ENCODE assay signal across 14 mouse cellular contexts in the genomic region with DNA sequence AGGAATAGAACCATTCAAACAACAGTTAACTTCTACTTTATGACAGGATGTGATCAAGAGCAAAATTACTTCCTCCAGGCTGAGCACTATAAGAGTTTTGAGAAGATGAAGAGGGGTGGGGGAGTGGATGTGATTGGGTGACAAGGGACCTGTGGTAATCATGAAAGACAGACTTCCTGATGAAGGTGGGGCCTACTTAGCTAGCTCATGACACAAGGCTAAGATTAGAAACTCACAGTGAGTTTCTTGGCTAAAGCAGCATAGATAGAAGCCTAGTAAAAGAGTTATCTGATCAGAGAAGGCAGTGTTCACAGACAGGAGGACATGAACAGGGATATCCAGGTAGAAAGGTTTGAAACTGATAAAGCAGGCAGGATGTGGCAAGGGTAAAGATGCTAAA. TPM values are rescaled to one million over a fixed set of nuclear protein-coding genes. Genes with fewer than 3 reads are reported as not detected.
DNase-seq lines count a peak whose midpoint lies in the region; ATAC-seq and TF ChIP-seq lines count a peak whose summit lies in the region.
"Had no signal": no experiment of that assay in that cellular context is flagged by ENCODE, and none has a peak within 500 bp of the region (broad histone marks: within the 10 kb centered on the region; RNA-seq: fewer than 3 reads in every experiment).

No protein-coding gene starts in this region.

- peak; percentile 52 for DNase-seq in G1E (ENCODE audit: low spot score)
- DNase-seq in c-Kit-positive CD71-positive TER-119-positive erythroid progenitor cells, embryonic 14.5 days (ENCODE audit: low spot score), result peak; percentile 62
- DNase-seq in liver, embryonic 13.5 days, result peak; percentile 48
- peak; percentile 54 for DNase-seq in thymus, adult 2 months
- no peak for DNase-seq in layer of hippocampus, adult 9-11 months
- DNase-seq in kidney, adult 2 months, result no peak
- DNase-seq: adrenal gland, postnatal 36 days; cerebellum, postnatal 25 days; gastrocnemius, postnatal 14 days; kidney, adult 9 months; lung, adult 18-20 months had no signal

- H3K36me3 ChIP-seq in G1E (replicated peaks), result peaks cover 75% of the 10 kb centered on the region
- peaks cover 58% of the 10 kb centered on the region for H3K36me3 ChIP-seq in liver, embryonic 13.5 days
- peaks cover 40% of the 10 kb centered on the region for H3K36me3 ChIP-seq in thymus, adult 2 months (ENCODE audit: control insufficient read depth, insufficient read depth, low read length)
- peaks cover 27% of the 10 kb centered on the region for H3K36me3 ChIP-seq in forebrain, embryonic 16.5 days (ENCODE audit: control insufficient read depth, insufficient read depth)
- H3K36me3 ChIP-seq in kidney, adult 2 months (ENCODE audit: control insufficient read depth, insufficient read depth, low read length), result peaks cover 13% of the 10 kb centered on the region

- ATAC-seq in G1E (ENCODE audit: extremely low read depth, insufficient number of reproducible peaks, low FRiP score, poor library complexity, severe bottlenecking), result peak; percentile 93
- peak; percentile 96 for ATAC-seq in liver, embryonic 13.5 days (ENCODE audit: low read depth)
- no peak for ATAC-seq in forebrain, embryonic 16.5 days
- ATAC-seq: midbrain, embryonic 15.5 days; Patski had no signal

- no peaks in the 10 kb centered on the region for H3K9me3 ChIP-seq in G1E (replicated peaks)
- no peaks in the 10 kb centered on the region for H3K9me3 ChIP-seq in liver, embryonic 13.5 days (replicated peaks)
- H3K9me3 ChIP-seq in forebrain, embryonic 16.5 days (ENCODE audit: control insufficient read depth, low read length), result no peaks in the 10 kb centered on the region
- H3K9me3 ChIP-seq: midbrain, embryonic 15.5 days had no signal

- H3K4me3 ChIP-seq in G1E (ENCODE audit: low read depth, low read length), result no peak overlapping the region
- H3K4me3 ChIP-seq in liver, embryonic 13.5 days (replicated peaks), result no peak overlapping the region
- H3K4me3 ChIP-seq in thymus, adult 2 months (ENCODE audit: control insufficient read depth, insufficient read depth, low read length), result no peak overlapping the region
- H3K4me3 ChIP-seq in forebrain, embryonic 16.5 days (replicated peaks; ENCODE audit: low read length), result no peak overlapping the region
- H3K4me3 ChIP-seq in kidney, adult 2 months (ENCODE audit: insufficient read depth, low read depth, low read length), result no peak overlapping the region
- H3K4me3 ChIP-seq: midbrain, embryonic 15.5 days had no signal

- no peak for TF ChIP-seq POLR2A in thymus, adult 2 months (IDR thresholded peaks at IDR 0.05; ENCODE audit: control insufficient read depth, extremely low read depth, insufficient read depth, low read length, poor library complexity)
- TF ChIP-seq POLR2A in kidney, adult 2 months (IDR thresholded peaks at IDR 0.05; ENCODE audit: low read depth, low read length), result no peak

- 0 out of 2 replicates have a peak overlapping the region, but pooled peaks have one; percentile 1 for H3K9ac ChIP-seq in liver, embryonic 13.5 days
- H3K9ac ChIP-seq in forebrain, embryonic 16.5 days (replicated peaks; ENCODE audit: low read depth, low read length), result no peak overlapping the region
- H3K9ac ChIP-seq: midbrain, embryonic 15.5 days had no signal

- peaks cover 44% of the 10 kb centered on the region for H3K4me1 ChIP-seq in G1E (ENCODE audit: insufficient read depth, low read depth, low read length)
- H3K4me1 ChIP-seq in liver, embryonic 13.5 days (replicated peaks), result peaks cover 24% of the 10 kb centered on the region
- peaks cover 2% of the 10 kb centered on the region for H3K4me1 ChIP-seq in thymus, adult 2 months (replicated peaks; ENCODE audit: control insufficient read depth, insufficient read depth, low read length)
- H3K4me1 ChIP-seq in forebrain, embryonic 16.5 days (replicated peaks; ENCODE audit: control insufficient read depth, insufficient read depth, low read length), result no peaks in the 10 kb centered on the region
- H3K4me1 ChIP-seq in kidney, adult 2 months (ENCODE audit: control insufficient read depth, insufficient read depth, low read length), result no peaks in the 10 kb centered on the region
- H3K4me1 ChIP-seq: midbrain, embryonic 15.5 days had no signal

- peak overlapping the region; percentile 82 for H3K27ac ChIP-seq in liver, embryonic 13.5 days
- H3K27ac ChIP-seq in thymus, adult 2 months (ENCODE audit: control insufficient read depth, insufficient read depth, low read length), result peak overlapping the region; percentile 83
- no peak overlapping the region for H3K27ac ChIP-seq in forebrain, embryonic 16.5 days (ENCODE audit: low read length)
- H3K27ac ChIP-seq in kidney, adult 2 months (ENCODE audit: insufficient read depth, low read depth, low read length), result no peak overlapping the region
- H3K27ac ChIP-seq: midbrain, embryonic 15.5 days had no signal

- H3K4me2 ChIP-seq in liver, embryonic 13.5 days, result 0 out of 2 replicates have a peak overlapping the region, but pooled peaks have one; percentile 4
- H3K4me2 ChIP-seq in forebrain, embryonic 16.5 days (ENCODE audit: low read length), result no peak overlapping the region
- H3K4me2 ChIP-seq: midbrain, embryonic 15.5 days had no signal

- TF ChIP-seq CTCF in G1E (IDR thresholded peaks at IDR 0.05; ENCODE audit: low read depth, low read length), result no peak
- no peak for TF ChIP-seq CTCF in thymus, adult 2 months (IDR thresholded peaks at IDR 0.05; ENCODE audit: borderline replicate concordance, control insufficient read depth, extremely low read depth, insufficient read depth, low read length, poor library complexity)
- TF ChIP-seq CTCF in kidney, adult 2 months (conservative IDR thresholded peaks at IDR 0.05; ENCODE audit: insufficient read depth, insufficient read length, low read depth, low read length), result no peak

- no peaks in the 10 kb centered on the region for H3K27me3 ChIP-seq in G1E (ENCODE audit: insufficient read depth, low read length)
- no peaks in the 10 kb centered on the region for H3K27me3 ChIP-seq in liver, embryonic 13.5 days
- no peaks in the 10 kb centered on the region for H3K27me3 ChIP-seq in thymus, adult 2 months (ENCODE audit: control insufficient read depth, insufficient read depth, low read length)
- no peaks in the 10 kb centered on the region for H3K27me3 ChIP-seq in forebrain, embryonic 16.5 days (replicated peaks; ENCODE audit: control insufficient read depth, insufficient read depth, low read length)
- H3K27me3 ChIP-seq in kidney, adult 2 months (replicated peaks; ENCODE audit: control insufficient read depth, insufficient read depth, low read length), result no peaks in the 10 kb centered on the region
- H3K27me3 ChIP-seq: midbrain, embryonic 15.5 days; Patski had no signal

RNA-seq across cellular contexts. Expression of gene Arl2bp, which starts 32.2 kb away (rescaled TPM):
- 93.0 and 123 TPM in 2 replicates for total RNA-seq in G1E (2014; fragmentation: Nextera tagmentation)
- 156 and 180 TPM in 2 replicates for total RNA-seq in G1E (2017)
- polyA plus RNA-seq in G1E (2012), result 71.6 and 104 TPM in 2 replicates
- 37.2 and 38.2 TPM in 2 replicates for polyA plus RNA-seq in liver, embryonic 13.5 days (2015; fragmentation: Nextera tagmentation; extraction: Ambion mirVana)
- polyA plus RNA-seq in thymus, adult 2 months (2012; rRNA removed), result 76.7 and 78.9 TPM in 2 replicates
- 180 TPM in 2 replicates for polyA plus RNA-seq in forebrain, embryonic 16.5 days (2015; fragmentation: Nextera tagmentation; extraction: Ambion mirVana)
- 76.2 and 77.2 TPM in 2 replicates for polyA plus RNA-seq in kidney, adult 2 months (2012; rRNA removed)

RNA-seq across cellular contexts. Expression of gene Fam192a, which starts 32.4 kb away (rescaled TPM):
- total RNA-seq in G1E (2014; fragmentation: Nextera tagmentation) (53.3 and 65.7 TPM in 2 replicates), G1E (2017) (81.1 and 103 TPM in 2 replicates)
- polyA plus RNA-seq in G1E (2012), result 103 and 122 TPM in 2 replicates
- 36.8 and 47.6 TPM in 2 replicates for polyA plus RNA-seq in liver, embryonic 13.5 days (2015; fragmentation: Nextera tagmentation; extraction: Ambion mirVana)
- polyA plus RNA-seq in thymus, adult 2 months (2012; rRNA removed), result 28.3 and 31.5 TPM in 2 replicates
- 105 and 115 TPM in 2 replicates for polyA plus RNA-seq in forebrain, embryonic 16.5 days (2015; fragmentation: Nextera tagmentation; extraction: Ambion mirVana)
- polyA plus RNA-seq in kidney, adult 2 months (2012; rRNA removed), result 18.2 and 20.9 TPM in 2 replicates

RNA-seq across cellular contexts. Expression of gene Rspry1, which starts 32.5 kb away (rescaled TPM):
- total RNA-seq in G1E (2014; fragmentation: Nextera tagmentation) (136 and 144 TPM in 2 replicates), G1E (2017) (114 and 123 TPM in 2 replicates)
- polyA plus RNA-seq in G1E (2012), result 12.0 and 14.9 TPM in 2 replicates
- 18.1 and 20.3 TPM in 2 replicates for polyA plus RNA-seq in liver, embryonic 13.5 days (2015; fragmentation: Nextera tagmentation; extraction: Ambion mirVana)
- 13.6 and 14.9 TPM in 2 replicates for polyA plus RNA-seq in thymus, adult 2 months (2012; rRNA removed)
- 50.8 and 54.5 TPM in 2 replicates for polyA plus RNA-seq in forebrain, embryonic 16.5 days (2015; fragmentation: Nextera tagmentation; extraction: Ambion mirVana)
- 11.5 TPM in 2 replicates for polyA plus RNA-seq in kidney, adult 2 months (2012; rRNA removed)

Comparison
In these comparisons a context has a peak if more than half of its experiments do, and no peak if none do; other contexts are left out.
1. DNase-seq: peak in G1E (single experiment), c-Kit-positive CD71-positive TER-119-positive erythroid progenitor cells, embryonic 14.5 days (single experiment), liver, embryonic 13.5 days (single experiment) and thymus, adult 2 months (single experiment); none in layer of hippocampus, adult 9-11 months (single experiment) and kidney, adult 2 months (single experiment).
2. H3K27ac ChIP-seq: peak in liver, embryonic 13.5 days (single experiment) and thymus, adult 2 months (single experiment); none in forebrain, embryonic 16.5 days (single experiment) and kidney, adult 2 months (single experiment).